Mouse (Mus musculus): ENCODE measurements at regions not wholly inside any gene's neighbourhood (a gene's known extent, or its start where the extent isn't known, plus 50 kb on each side); places are given as distances from the start of the nearest gene placed in this dataset.

GRCm38 (mm10) chr7:95736716-95737115, 434.3 kb upstream of the Tenm4 start:
- no peak for TF ChIP-seq CTCF (IDR thresholded peaks at IDR 0.05; ENCODE audit: control insufficient read depth, insufficient read depth, insufficient replicate concordance, low read depth, low read length)
- TF ChIP-seq POLR2A (IDR thresholded peaks at IDR 0.05; ENCODE audit: control insufficient read depth, low read depth, low read length), result no peak

Measured in testis, adult 2 months (tissue).